Mouse (Mus musculus): Measurements from ENCODE around the gene Irs1.

The Irs1 gene

DNA sequence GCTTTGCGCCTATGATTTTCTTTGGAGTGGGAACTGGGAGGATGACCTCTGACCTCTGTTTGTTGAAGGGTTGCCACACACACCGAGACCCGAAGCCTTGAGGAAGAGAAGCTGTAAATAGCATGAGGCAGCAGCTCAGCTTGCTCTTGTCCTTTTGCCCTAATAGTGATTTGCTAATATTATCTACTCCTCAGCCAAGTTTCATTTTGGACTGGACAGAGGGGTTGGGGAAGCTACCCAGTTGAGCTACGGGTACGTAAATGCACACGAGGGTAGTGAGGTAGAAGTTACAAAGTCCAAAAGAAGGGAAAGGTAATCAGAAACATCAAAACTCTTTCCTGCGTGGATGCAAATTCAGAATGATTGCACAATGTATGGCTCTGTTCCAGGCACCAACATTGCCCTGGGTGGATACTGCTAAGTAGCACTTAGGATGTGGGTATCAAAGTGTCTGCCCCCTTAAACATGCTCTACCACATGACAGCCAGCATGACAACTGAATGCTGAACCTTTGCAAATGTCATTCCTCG is 107.2 kb downstream of the Irs1 start:
- no peak for DNase-seq (ENCODE audit: low read depth, low spot score)
